Mouse (Mus musculus) forebrain, embryonic 13.5 days (tissue): ENCODE measurements around the gene Sppl2c. TPM values are rescaled to one million over a fixed set of nuclear protein-coding genes. Genes with fewer than 3 reads are reported as not detected.
A peak's percentile ranks its signal among the peaks of the same experiment; 100 is the strongest.

Experiments used
- ATAC-seq: fragments of 200-750 bp; cut with Nextera tagmentation; 2 replicates; pipeline ENCODE4 v1.8.0; 2017
- H3K27ac ChIP-seq: fragments of 300-500 bp; sonication (generic); 2 replicates; pipeline ENCODE4 v1.5.1; 2015; ENCODE audit warnings: inconsistent platforms, mild to moderate bottlenecking, moderate library complexity
- H3K27me3 ChIP-seq: fragments of 300-500 bp; sonication (generic); 2 replicates; pipeline ENCODE4 v1.6.1; 2015; ENCODE audit warnings: mild to moderate bottlenecking, inconsistent platforms
- H3K36me3 ChIP-seq: fragments of 300-500 bp; sonication (generic); 2 replicates; pipeline ENCODE4 v1.6.1; 2015; ENCODE audit warnings: mild to moderate bottlenecking, inconsistent platforms; ENCODE audit not compliant: poor library complexity, severe bottlenecking
- H3K4me1 ChIP-seq: fragments of 300-500 bp; sonication (generic); 2 replicates; pipeline ENCODE4 v1.6.1; 2015; ENCODE audit warnings: inconsistent platforms
- H3K4me2 ChIP-seq: fragments of 300-500 bp; sonication (generic); 2 replicates; pipeline ENCODE4 v1.6.1; 2015; ENCODE audit warnings: inconsistent platforms, mild to moderate bottlenecking, moderate library complexity
- H3K4me3 ChIP-seq: fragments of 300-500 bp; sonication (generic); 2 replicates; pipeline ENCODE4 v1.5.1; 2015; ENCODE audit warnings: mild to moderate bottlenecking, inconsistent platforms
- H3K9ac ChIP-seq: fragments of 300-500 bp; sonication (generic); 2 replicates; pipeline ENCODE4 v1.6.1; 2015; ENCODE audit warnings: mild to moderate bottlenecking, inconsistent platforms
- H3K9me3 ChIP-seq: fragments of 300-500 bp; sonication (generic); replicated peaks from 2 replicates; pipeline ENCODE4 v1.6.1; 2016; ENCODE audit warnings: inconsistent platforms
- WGBS: fragments of 180-500 bp; shearing (Covaris S2); methylation state at CpG from one replicate; pipeline ENCODE4 v1.1.7; 2015; 5-methylcytosine and 5-hydroxymethylcytosine counted together
- polyA plus RNA-seq: library from polyadenylated mRNA; unstranded; fragments of >200 nt; fragmentation: Nextera tagmentation; extraction: Ambion mirVana; gene quantifications from 2 replicates; pipeline ENCODE4 v1.2.1, GENCODE M21; 2015

Sppl2c gene
- polyA plus RNA-seq, 1 experiment from 2014 or later = not detected

GRCm38 (mm10) chr11:104159769-104160272 lies 26.3 kb upstream of the Sppl2c start:
- WGBS = 85% methylated on average over 4 of the region's 4 CpGs
- no peak overlapping the region for H3K27ac ChIP-seq
- no peaks in the 10 kb centered on the region for H3K9me3 ChIP-seq
- no peaks in the 10 kb centered on the region for H3K36me3 ChIP-seq
- peaks cover 19% of the 10 kb centered on the region for H3K4me1 ChIP-seq
- H3K27me3 ChIP-seq = peaks cover 8% of the 10 kb centered on the region; the same call in 1 of the 2 replicates
- ATAC-seq = no peak
- no peak overlapping the region for H3K9ac ChIP-seq
- H3K4me2 ChIP-seq = no peak overlapping the region
- H3K4me3 ChIP-seq = no peak overlapping the region

GRCm38 (mm10) chr11:104161153-104161552 lies 25.0 kb upstream of the Sppl2c start:
- ATAC-seq = no peak
- H3K9ac ChIP-seq = no peak overlapping the region
- H3K27ac ChIP-seq = no peak overlapping the region
- H3K27me3 ChIP-seq = peaks cover 5% of the 10 kb centered on the region; the same call in 1 of the 2 replicates
- H3K4me2 ChIP-seq = no peak overlapping the region
- H3K36me3 ChIP-seq = no peaks in the 10 kb centered on the region
- H3K4me3 ChIP-seq = no peak overlapping the region
- H3K4me1 ChIP-seq = peaks cover 19% of the 10 kb centered on the region
- H3K9me3 ChIP-seq = no peaks in the 10 kb centered on the region
- WGBS = 77% methylated on average over 5 of the region's 5 CpGs

GRCm38 (mm10) chr11:104164257-104164656 lies 21.9 kb upstream of the Sppl2c start:
- WGBS = 92% methylated on average over 10 of the region's 10 CpGs

GRCm38 (mm10) chr11:104171281-104171781 lies 14.8 kb upstream of the Sppl2c start:
- peaks cover 11% of the 10 kb centered on the region; the same call in 1 of the 2 replicates for H3K27me3 ChIP-seq
- 41% methylated on average over 12 of the region's 12 CpGs for WGBS
- no peak overlapping the region; the same call in 1 of the 2 replicates for H3K9ac ChIP-seq
- no peaks in the 10 kb centered on the region for H3K9me3 ChIP-seq
- no peaks in the 10 kb centered on the region for H3K36me3 ChIP-seq
- no peak overlapping the region for H3K4me3 ChIP-seq
- H3K4me1 ChIP-seq = 0 out of 2 replicates have a peak, but pooled peaks cover 3% of the 10 kb centered on the region
- peak; percentile 81 for ATAC-seq
- no peak overlapping the region for H3K27ac ChIP-seq
- H3K4me2 ChIP-seq = peak overlapping the region; percentile 35

More at GRCm38 (mm10) chr11:104164257-104164656, 21.9 kb upstream of the Sppl2c start:
- no peak overlapping the region for H3K9ac ChIP-seq
- no peak for ATAC-seq
- no peak overlapping the region for H3K4me2 ChIP-seq
- H3K4me1 ChIP-seq = no peaks in the 10 kb centered on the region
- no peak overlapping the region for H3K4me3 ChIP-seq
- 0 out of 2 replicates have a peak, but pooled peaks cover 4% of the 10 kb centered on the region for H3K27me3 ChIP-seq
- H3K27ac ChIP-seq = no peak overlapping the region
- no peaks in the 10 kb centered on the region for H3K36me3 ChIP-seq
- H3K9me3 ChIP-seq = no peaks in the 10 kb centered on the region

DNA sequence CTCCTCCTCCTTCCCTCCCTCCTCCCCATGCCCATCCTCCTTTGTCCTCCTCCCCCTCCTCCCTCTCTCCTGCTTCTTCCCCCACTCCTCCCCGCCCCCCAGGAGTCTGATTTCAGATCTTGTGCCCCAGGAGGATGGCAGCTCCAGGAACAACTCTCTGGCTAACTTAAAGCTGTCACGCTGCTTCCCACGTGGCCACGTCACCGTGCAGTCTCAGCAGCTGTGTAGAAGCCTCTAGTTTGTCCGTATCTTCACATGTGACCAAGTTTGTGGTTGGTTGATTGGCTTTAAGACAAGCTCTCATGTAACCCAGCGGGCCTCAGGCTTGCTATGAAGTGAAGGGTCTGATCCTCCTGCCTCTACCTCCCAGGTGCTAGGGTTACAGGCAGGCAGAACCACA lies 7.2 kb upstream of the Sppl2c start:
- no peak for ATAC-seq
- no peak overlapping the region for H3K9ac ChIP-seq
- no peaks in the 10 kb centered on the region for H3K9me3 ChIP-seq
- H3K36me3 ChIP-seq = no peaks in the 10 kb centered on the region
- 37% methylated on average over 7 of the region's 7 CpGs for WGBS
- no peaks in the 10 kb centered on the region for H3K27me3 ChIP-seq
- no peak overlapping the region for H3K4me3 ChIP-seq
- no peak overlapping the region for H3K27ac ChIP-seq
- no peak overlapping the region for H3K4me2 ChIP-seq
- H3K4me1 ChIP-seq = peaks cover 6% of the 10 kb centered on the region; the same call in 1 of the 2 replicates

GRCm38 (mm10) chr11:104179804-104180203 lies 6.3 kb upstream of the Sppl2c start:
- Histone ChIP-seq H3K36me3 (no peaks in the 10 kb centered on the region), H3K27ac (no peak overlapping the region), H3K9ac (no peak overlapping the region), H3K4me3 (no peak overlapping the region), H3K4me1 (peaks cover 6% of the 10 kb centered on the region; the same call in 1 of the 2 replicates), H3K27me3 (no peaks in the 10 kb centered on the region), H3K9me3 (no peaks in the 10 kb centered on the region), H3K4me2 (no peak overlapping the region)
- 32% methylated on average over 5 of the region's 5 CpGs for WGBS
- ATAC-seq = peak; percentile 69

GRCm38 (mm10) chr11:104182141-104182540 lies 4.0 kb upstream of the Sppl2c start:
- Histone ChIP-seq H3K36me3 (no peaks in the 10 kb centered on the region), H3K4me1 (peaks cover 6% of the 10 kb centered on the region; the same call in 1 of the 2 replicates), H3K4me2 (no peak overlapping the region), H3K9ac (no peak overlapping the region), H3K27me3 (no peaks in the 10 kb centered on the region), H3K9me3 (no peaks in the 10 kb centered on the region), H3K27ac (no peak overlapping the region), H3K4me3 (no peak overlapping the region)
- WGBS = 78% methylated on average over 3 of the region's 3 CpGs
- no peak for ATAC-seq

GRCm38 (mm10) chr11:104186837-104187150 lies 667 bp downstream of the Sppl2c start:
- 94% methylated on average over 9 of the region's 9 CpGs for WGBS
- Histone ChIP-seq H3K36me3 (no peaks in the 10 kb centered on the region), H3K9ac (no peak overlapping the region), H3K27ac (no peak overlapping the region), H3K9me3 (no peaks in the 10 kb centered on the region), H3K4me2 (no peak overlapping the region), H3K27me3 (no peaks in the 10 kb centered on the region), H3K4me1 (no peaks in the 10 kb centered on the region), H3K4me3 (no peak overlapping the region)
- no peak for ATAC-seq

DNA sequence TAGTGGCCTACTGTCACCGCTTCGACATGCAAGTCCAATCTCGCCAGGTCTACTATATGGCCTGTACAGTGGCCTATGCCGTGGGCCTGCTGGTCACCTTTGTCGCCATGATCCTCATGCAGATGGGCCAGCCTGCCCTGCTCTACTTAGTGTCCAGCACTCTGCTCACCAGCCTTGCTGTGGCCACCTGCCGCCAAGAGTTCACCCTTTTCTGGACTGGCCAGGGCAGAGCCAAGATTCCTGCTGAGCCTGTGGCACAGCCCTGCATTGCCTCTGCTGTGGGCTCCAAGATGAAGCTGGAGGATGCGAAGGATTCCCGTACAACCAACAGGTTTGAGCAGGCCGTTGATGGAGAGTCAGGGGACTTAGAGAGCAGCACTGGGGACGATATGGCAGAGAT lies 1.6 kb downstream of the Sppl2c start:
- no peaks in the 10 kb centered on the region for H3K4me1 ChIP-seq
- H3K27me3 ChIP-seq = no peaks in the 10 kb centered on the region
- H3K4me3 ChIP-seq = no peak overlapping the region
- H3K27ac ChIP-seq = no peak overlapping the region
- no peaks in the 10 kb centered on the region for H3K9me3 ChIP-seq
- no peaks in the 10 kb centered on the region for H3K36me3 ChIP-seq
- no peak for ATAC-seq
- H3K9ac ChIP-seq = no peak overlapping the region
- no peak overlapping the region for H3K4me2 ChIP-seq
- WGBS = 96% methylated on average over 10 of the region's 10 CpGs

GRCm38 (mm10) chr11:104190008-104190407 lies 3.9 kb downstream of the Sppl2c start:
- Histone ChIP-seq H3K4me1 (no peaks in the 10 kb centered on the region), H3K4me2 (no peak overlapping the region), H3K27me3 (no peaks in the 10 kb centered on the region), H3K27ac (no peak overlapping the region), H3K4me3 (no peak overlapping the region), H3K9ac (no peak overlapping the region), H3K36me3 (no peaks in the 10 kb centered on the region), H3K9me3 (no peaks in the 10 kb centered on the region)
- ATAC-seq = no peak
- WGBS = 81% methylated on average over 2 of the region's 2 CpGs

- no peaks in the 10 kb centered on the region for H3K9me3 ChIP-seq
- H3K9ac ChIP-seq = no peak overlapping the region
- no peak overlapping the region for H3K27ac ChIP-seq
- H3K4me3 ChIP-seq = no peak overlapping the region
- H3K4me2 ChIP-seq = peak overlapping the region; percentile 24; the same call in 1 of the 2 replicates
- 83% methylated on average over 11 of the region's 11 CpGs for WGBS
- H3K4me1 ChIP-seq = no peaks in the 10 kb centered on the region
- ATAC-seq = peak; percentile 16; the same call in 1 of the 2 replicates
- peaks cover 21% of the 10 kb centered on the region for H3K27me3 ChIP-seq
- no peaks in the 10 kb centered on the region for H3K36me3 ChIP-seq
Measured at GRCm38 (mm10) chr11:104195382-104195781, 9.3 kb downstream of the Sppl2c start.

GRCm38 (mm10) chr11:104195791-104196190 lies 9.7 kb downstream of the Sppl2c start:
- H3K36me3 ChIP-seq = no peaks in the 10 kb centered on the region
- peak; percentile 91 for ATAC-seq
- peak overlapping the region; percentile 24; the same call in 1 of the 2 replicates for H3K4me2 ChIP-seq
- no peaks in the 10 kb centered on the region for H3K9me3 ChIP-seq
- H3K4me3 ChIP-seq = no peak overlapping the region
- H3K9ac ChIP-seq = no peak overlapping the region
- 6% methylated on average over 9 of the region's 9 CpGs for WGBS
- no peak overlapping the region for H3K27ac ChIP-seq
- H3K4me1 ChIP-seq = no peaks in the 10 kb centered on the region
- peaks cover 21% of the 10 kb centered on the region for H3K27me3 ChIP-seq

DNA sequence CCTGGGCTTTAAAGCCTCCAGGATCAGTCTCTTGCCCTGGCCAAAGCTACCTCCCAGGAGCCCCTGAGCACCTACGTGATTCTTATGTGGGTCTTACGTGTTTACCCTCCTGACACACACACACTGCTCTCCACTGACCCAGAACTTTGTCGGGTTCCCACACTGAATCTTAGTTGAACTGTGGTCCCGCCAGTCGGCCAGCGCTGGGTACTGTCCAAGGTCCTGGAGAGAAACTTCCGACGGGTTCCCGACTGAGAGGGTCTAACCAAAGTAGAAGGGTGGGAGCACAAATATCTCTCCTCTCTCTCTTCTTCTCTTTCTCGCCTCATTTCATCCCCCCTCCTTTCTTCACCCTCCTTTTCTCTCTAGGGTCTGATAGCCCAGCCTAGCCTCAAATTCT lies 11.7 kb downstream of the Sppl2c start:
- no peak for ATAC-seq
- Histone ChIP-seq H3K27ac (no peak overlapping the region), H3K4me1 (no peaks in the 10 kb centered on the region), H3K27me3 (peaks cover 21% of the 10 kb centered on the region), H3K9me3 (peaks cover under 1% of the 10 kb centered on the region; the same call in 1 of the 2 replicates), H3K4me2 (no peak overlapping the region), H3K4me3 (no peak overlapping the region), H3K36me3 (no peaks in the 10 kb centered on the region), H3K9ac (no peak overlapping the region)
- 9% methylated on average over 10 of the region's 10 CpGs for WGBS
